Mouse (Mus musculus) frontal cortex, postnatal 10 days (tissue): ENCODE measurements at regions not wholly inside any gene's neighbourhood (a gene's known extent, or its start where the extent isn't known, plus 50 kb on each side); places are given as distances from the start of the nearest gene placed in this dataset.

Source experiments
- DNase-seq, 2 experiments: peaks; one replicate each; pipeline ENCODE4 v3.0.0; 2022; ENCODE audit warnings: low spot score in 2 of 2, mixed read lengths in 1 of 2

DNA sequence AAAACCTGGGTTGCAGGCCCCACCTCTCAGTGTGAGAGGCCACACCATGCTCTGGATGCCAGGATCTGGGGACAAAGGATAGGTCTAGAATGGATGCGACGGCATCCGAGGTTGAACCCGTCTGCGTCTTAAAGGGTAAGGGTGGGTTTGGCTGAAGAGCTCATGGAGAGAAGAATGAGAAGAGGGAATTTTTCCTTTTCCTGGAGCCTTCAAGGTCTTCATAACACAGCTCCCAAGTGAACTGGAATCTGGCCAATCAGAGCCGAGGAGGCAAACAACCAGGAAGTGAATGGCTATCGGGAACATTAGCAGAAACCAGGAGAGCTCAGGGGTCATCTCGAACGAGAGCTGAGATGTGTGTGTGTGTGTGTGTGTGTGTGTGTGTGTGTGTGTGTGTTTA is 320.1 kb downstream of the Med13l start:
- no peak for DNase-seq

DNA sequence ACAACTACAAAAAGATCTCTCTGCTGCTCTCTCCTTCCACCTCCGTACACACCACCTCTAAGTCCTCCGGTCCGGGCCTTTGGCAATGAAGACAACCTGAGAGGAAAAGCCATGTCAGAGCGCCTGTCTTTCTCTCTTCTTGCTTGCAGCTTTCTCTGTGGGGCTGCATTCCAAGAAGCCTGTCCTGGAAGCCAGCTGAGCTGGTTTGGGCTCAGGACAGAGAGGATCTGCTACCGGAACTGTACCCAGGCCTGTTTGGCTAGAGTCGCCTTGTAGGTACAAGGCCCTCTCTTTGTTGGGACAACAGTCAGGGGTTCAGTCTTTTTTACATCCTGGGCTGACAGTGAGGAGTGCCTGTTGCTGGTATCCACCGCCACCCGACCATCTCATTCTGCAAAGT is 321.4 kb downstream of the Med13l start:
- DNase-seq, result no peak

- DNase-seq, result no peak
These were observed 327.7 kb downstream of the Med13l start for GRCm38 (mm10) chr5:118888131-118888530.

- DNase-seq, result peak; percentile 22 to 45
These were observed 330.7 kb downstream of the Med13l start for GRCm38 (mm10) chr5:118891131-118891530.

GRCm38 (mm10) chr5:118908224-118908623 is 347.7 kb downstream of the Med13l start:
- DNase-seq, result no peak

DNA sequence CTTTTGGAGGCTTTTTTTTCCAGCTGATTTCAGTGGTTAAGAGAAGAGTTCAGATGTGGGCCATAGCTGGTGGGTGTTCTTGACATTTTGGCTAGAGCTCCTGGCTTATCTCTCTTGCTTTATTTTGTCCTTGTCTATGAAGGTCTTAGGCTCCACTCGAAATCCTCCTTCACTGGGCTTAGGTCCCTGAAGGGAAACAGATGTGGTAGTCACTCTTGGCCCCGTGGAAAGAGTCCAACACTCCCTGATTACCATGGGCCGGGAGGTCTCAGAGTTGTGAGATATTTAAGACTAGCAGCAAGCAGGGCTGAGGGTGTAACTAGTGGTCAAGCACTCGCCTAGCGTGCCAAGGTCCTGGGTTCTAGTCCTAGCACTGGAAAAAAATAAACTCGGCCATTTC is 349.3 kb downstream of the Med13l start:
- no peak for DNase-seq

GRCm38 (mm10) chr5:118914191-118914750 is 353.8 kb downstream of the Med13l start:
- DNase-seq, result no peak

DNA sequence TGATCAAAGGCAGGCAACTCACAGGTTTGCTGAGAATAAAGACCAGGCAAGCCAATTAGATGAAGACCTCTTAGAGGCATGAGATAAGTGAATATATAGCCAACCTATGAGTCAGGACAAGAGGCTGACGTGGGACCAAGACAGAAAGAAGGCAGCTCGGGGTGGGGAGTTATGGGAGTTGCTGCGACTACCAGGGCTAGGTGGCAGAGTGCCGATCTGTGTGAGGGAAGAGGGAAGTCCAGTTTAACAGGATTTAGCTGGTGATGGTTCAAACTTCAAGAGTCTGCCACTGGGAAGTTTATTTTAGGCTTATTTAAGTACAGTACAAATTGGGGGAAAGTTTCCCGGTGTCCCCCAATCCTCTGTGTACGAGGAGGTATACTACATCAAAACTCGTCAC is 362.9 kb downstream of the Med13l start:
- DNase-seq, result no peak

DNA sequence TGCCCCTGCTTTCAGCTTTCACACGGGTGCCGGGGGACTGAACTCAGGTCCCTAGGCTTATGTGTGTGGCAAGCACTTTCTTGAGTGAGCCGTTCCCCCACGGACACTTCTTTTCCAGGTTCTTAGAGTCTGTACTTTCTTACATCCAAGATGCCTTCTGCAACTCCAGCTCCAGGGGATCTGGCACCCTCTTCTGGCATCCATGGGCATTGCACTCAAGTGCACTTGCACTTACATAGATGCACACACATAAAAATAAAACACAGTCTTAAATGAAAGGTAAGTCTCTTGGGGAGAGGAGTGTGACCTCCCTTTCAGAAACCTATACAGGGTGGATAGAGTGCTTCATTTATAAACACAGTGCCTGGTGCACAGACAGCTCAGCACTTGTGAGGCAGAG is 368.6 kb downstream of the Med13l start:
- no peak for DNase-seq

GRCm38 (mm10) chr5:118929990-118930501 is 369.6 kb downstream of the Med13l start:
- DNase-seq, result no peak

GRCm38 (mm10) chr5:118939336-118940039 is 379.0 kb downstream of the Med13l start:
- DNase-seq, result no peak

- no peak for DNase-seq
These were observed 383.8 kb downstream of the Med13l start for GRCm38 (mm10) chr5:118944256-118944655.

GRCm38 (mm10) chr5:118946090-118946489 is 385.6 kb downstream of the Med13l start:
- no peak for DNase-seq

GRCm38 (mm10) chr5:118946994-118947393 is 386.5 kb downstream of the Med13l start:
- DNase-seq, result no peak

DNA sequence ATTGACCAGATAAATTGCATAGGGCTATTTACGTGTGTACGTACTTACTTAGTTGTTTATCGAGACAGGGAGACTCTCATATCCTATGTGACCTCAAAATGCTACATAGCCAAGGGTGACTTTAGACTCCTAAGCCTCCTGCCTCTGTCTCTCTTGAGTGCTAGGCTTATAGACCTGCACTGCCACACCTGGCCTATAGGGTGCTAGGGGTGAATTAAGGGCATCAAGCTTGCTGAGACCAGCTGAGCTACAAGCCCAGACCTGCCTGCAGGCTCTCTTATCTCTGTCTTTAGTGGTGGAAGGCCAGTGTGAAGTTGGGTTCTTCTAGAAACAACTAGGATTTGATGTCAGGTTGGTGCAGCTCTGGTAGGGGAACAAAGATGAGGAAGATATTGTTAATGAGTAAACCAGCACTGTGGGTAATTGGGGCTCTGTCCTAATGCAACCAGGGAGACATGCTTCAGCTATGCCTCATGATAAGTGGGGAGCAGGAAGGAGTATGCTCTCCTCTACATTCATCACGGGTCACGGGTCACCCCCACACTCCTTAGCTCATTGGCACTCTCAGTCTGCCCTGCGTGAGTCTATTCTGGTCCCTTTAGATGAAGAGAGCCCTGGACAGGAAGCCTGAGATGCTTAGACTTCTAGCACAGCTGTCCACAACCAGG is 387.8 kb downstream of the Med13l start:
- DNase-seq, result no peak

DNA sequence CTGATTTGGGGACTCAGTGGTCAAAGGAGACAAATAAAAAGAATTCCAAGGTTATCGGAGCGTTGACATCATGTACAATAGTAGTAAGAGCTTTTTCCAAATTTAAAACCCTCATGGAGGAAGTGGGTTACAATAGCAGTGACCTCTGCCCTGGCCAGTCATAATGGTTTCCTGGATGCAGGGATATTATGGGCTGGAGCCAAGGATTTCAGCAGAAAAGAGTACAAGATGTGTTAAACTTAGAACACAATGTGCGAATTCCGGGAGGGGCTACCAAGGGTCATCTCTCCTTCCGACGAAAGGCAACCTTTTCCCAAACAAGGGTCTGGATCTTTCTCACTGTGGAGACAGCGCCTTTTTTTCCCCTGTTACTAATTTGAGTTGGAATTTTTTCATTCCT is 390.6 kb downstream of the Med13l start:
- no peak for DNase-seq

DNA sequence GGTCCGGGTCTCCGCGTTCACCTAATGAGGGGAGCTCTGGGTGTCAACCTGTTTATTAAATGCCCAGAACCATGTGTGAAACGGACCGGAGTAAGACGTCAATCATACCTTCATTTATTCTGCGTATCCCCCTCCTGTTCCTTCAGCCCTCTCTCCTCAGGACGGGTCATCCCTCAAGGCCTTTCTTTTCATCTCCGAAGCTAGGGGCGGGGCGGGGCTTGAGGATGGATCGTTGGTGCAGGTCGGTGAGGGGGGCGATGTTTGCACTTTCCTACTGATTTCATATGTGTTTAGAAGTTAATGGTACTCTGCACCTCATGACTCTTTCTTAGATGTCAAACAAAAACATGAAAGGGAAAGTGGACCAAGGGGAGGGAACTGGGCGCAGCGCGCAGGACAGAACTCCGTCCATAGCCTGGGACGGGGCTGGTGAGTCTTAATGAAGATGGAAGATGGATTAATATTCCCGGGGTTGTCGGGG is 400.1 kb downstream of the Med13l start:
- no peak for DNase-seq

GRCm38 (mm10) chr5:118961091-118961490 is 400.6 kb downstream of the Med13l start:
- DNase-seq, result no peak

DNA sequence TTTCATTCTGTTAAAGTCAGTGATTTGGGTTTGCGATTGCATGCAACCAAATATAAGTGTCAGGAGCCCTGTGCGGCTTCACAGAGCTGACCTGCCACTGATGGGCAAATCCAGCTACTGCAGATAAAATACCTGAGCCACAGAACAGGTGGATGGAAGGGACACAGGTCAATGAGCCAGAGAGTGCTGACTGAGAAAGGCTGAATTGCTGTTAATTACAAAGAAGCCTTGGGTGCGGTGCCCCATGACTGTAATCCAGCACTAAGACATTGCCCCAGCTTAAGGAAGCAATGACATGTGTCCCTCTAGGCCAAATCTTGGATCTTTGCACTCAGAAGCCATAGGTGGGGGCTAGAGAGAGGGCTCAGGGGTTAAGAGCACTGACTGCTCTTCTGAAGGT is 401.7 kb downstream of the Med13l start:
- no peak for DNase-seq

DNA sequence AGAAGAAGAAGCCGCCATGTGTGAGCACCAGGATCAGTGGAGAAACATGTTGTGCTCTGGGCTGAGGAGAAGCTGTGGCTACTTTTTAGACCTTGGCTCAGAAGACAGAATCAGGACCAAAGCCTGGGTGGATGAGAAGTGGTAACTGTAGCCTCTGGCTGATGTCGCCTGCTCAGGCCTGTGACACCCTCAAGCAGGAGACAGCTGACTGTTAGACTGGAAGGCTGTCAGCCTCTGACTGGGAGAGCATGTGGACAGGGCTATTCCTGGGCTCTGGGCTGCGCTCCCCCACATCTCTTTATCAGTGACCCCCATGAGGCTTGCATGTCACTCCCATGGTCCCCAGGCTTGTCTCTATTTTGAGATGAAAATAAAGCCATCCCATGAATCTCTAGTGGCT is 402.5 kb downstream of the Med13l start:
- DNase-seq, result no peak

GRCm38 (mm10) chr5:118966901-118967300 is 406.4 kb downstream of the Med13l start:
- DNase-seq, result no peak

- no peak for DNase-seq
These were observed 407.2 kb downstream of the Med13l start for GRCm38 (mm10) chr5:118967718-118968117.

DNA sequence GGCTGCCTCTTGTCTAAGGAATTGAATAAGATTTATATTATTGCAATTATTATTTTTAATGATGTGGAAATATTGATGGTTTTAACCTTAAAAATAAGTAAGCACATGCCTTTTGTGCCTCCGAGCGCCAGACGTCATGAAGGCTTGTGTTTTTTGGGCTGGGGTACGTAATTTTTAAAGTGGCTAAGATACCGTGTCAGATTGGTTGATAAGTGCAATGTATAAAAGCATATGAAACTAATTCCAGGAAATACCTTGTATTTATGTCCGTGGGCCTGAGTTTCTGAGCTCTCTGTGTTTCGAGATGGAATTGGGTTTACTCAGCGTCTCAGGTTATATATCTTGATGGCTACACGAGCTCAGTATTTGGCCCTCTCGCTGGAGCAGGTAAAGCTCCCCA is 414.7 kb downstream of the Med13l start:
- no peak for DNase-seq
